Mouse (Mus musculus) hematopoietic stem cell, adult 5-6 weeks (primary cell): ENCODE data around the gene Psd. TPM values are rescaled to one million over a fixed set of nuclear protein-coding genes. Genes with fewer than 3 reads are reported as not detected.
A peak's percentile ranks its signal among the peaks of the same experiment; 100 is the strongest.

ENCODE experiments used
- ATAC-seq, 2 experiments: fragments of 125-278 bp in 1 of 2; replicated peaks in 1 of 2; 2 replicates each; pipeline ENCODE4 v1.8.0; 2016 to 2017; ENCODE audit warnings: inconsistent platforms in 2 of 2, mild to moderate bottlenecking in 2 of 2, moderate number of reproducible peaks in 2 of 2, low read depth in 1 of 2, moderate TSS enrichment in 1 of 2; ENCODE audit not compliant: low FRiP score in 2 of 2, poor library complexity in 2 of 2, severe bottlenecking in 2 of 2, insufficient read depth in 1 of 2, low TSS enrichment in 1 of 2
- total RNA-seq: library from RNA; stranded (forward); fragments of 172-1452, 232-1000 nt; gene quantifications from 2 replicates; pipeline ENCODE4 v1.2.3, GENCODE M21; 2017

Gene Psd
- total RNA-seq, result 1.3 and 2.4 TPM in 2 replicates

- no peak for ATAC-seq
Observed at GRCm38 (mm10) chr19:46326756-46327305, at the start of gene Psd. TSS of gene Psd (minus strand) at chr19:46327156.

DNA sequence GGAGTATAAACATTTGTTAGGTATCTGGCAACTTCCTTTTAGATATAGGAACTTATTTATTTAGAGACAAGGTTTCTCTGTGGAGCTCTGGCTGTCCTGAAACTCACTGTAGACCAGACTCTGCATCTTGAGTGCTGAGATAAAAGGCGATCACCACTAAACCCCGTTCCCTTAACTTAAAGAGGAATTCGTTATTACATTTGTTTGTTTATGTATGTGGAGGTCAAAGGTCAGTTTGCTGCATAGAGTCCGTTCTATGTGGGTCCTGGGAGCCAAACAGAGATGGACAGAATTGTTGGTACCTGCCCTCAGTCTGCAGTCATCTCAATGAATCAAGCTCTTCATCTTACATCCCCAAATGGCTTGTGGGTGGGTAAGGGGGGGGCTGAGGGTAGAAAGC lies 48.9 kb upstream of the Psd start:
- ATAC-seq, result no peak

DNA sequence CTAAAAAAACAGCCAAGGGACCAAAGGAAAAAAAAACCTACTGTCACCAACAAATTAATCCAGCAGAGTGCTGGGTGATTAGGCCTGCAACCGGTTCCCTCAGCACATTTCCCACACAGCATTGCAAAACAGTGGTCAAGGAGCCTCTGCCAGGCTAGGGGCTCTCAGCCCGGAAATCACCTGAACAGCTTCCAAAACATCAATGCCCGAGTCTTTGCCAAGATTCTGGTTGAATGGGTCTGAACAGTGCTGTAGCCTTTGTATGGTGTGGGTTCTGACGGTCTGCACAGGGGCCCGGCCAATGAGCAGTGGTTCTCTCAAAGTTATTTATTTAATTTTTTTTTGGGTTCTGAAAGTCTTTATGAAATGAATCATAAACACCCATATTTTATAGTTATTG lies 48.5 kb upstream of the Psd start:
- ATAC-seq, result no peak

- ATAC-seq, result peak in 1 of 2 experiments; percentile 32; a peak in 1 of 4 replicates
Observed at GRCm38 (mm10) chr19:46374477-46375088, 47.6 kb upstream of the Psd start.

GRCm38 (mm10) chr19:46369204-46369603 lies 42.2 kb upstream of the Psd start:
- ATAC-seq, result peak; percentile 81 to 89

- ATAC-seq, result no peak
Observed at GRCm38 (mm10) chr19:46367798-46368590, 41.0 kb upstream of the Psd start.

GRCm38 (mm10) chr19:46363294-46364009 lies 36.5 kb upstream of the Psd start:
- peak in 1 of 2 experiments; percentile 17; a peak in 1 of 4 replicates for ATAC-seq

- ATAC-seq, result no peak
Observed at GRCm38 (mm10) chr19:46362104-46362503, 35.1 kb upstream of the Psd start.

DNA sequence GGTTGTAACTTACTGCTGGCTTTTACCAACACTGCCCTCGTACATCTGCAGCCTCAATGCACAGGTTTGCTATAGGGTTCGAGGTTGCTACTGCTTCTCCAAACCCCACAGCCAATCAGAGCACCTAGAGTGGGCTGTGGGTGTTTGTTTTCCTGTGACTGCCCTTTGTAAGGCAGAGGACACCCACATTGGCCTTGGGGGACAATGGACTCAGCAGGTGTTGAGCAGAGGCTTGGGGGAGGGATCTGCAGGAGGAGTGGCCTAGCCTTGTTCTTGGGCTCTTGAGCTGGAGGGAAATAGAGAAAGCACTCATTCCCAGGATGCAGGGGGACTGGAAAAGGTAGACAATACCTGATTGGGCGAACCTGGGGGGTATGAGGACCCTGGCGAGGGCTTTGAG lies 31.4 kb upstream of the Psd start:
- peak; percentile 2 to 13; a peak in 2 of 4 replicates for ATAC-seq

DNA sequence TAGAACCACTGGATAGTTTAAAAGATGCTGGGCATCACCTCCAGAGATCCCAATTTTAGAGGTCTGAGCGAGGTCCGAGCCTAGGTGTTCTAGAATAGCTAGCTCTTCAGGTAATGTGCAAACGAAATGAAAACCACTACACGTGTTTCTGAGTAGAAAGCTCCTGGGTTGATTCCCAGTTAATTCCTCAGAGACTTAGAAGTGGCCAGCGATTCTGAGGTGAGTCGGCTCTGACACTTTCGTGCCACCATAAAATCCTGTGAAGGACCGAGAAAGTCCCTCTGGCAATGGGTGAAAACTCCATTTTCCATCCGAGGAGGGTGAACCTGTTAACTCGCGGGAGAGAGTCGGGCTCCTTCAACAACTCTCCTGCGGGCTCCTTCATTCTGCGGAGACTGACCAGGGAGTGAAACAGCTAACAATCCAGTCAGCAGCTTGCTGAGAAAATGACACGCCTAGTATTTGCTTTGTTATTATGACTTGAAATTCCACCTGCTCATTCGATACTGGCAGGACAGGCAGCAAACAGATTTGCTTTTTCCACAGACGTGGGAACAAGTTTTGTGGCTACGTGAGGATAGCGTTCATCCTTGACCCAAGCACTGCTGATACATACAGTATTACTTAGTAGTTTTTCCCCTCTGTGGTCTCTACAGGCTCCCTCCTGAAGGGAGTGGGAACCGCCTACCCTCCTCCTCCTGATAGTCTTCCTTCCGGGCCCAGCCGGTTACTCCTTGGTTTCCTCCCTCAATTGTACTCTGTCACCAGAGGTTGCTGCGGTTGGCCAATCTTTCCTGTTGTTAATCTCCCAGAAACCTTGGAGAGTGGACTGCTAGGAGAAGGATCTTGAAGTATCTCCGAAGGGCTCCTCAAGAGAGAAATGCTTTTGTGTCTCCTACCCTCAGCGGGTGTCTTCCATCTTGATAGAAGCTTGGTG lies 30.7 kb upstream of the Psd start:
- ATAC-seq, result peak; percentile 57 to 70; a peak in 3 of 4 replicates

GRCm38 (mm10) chr19:46356701-46357138 lies 29.8 kb upstream of the Psd start:
- ATAC-seq, result peak; percentile 73 to 91

- no peak for ATAC-seq
Observed at GRCm38 (mm10) chr19:46350168-46350932, 23.4 kb upstream of the Psd start, which contains the start of gene 2310034G01Rik. TSS of gene 2310034G01Rik (minus strand) at chr19:46350302.

DNA sequence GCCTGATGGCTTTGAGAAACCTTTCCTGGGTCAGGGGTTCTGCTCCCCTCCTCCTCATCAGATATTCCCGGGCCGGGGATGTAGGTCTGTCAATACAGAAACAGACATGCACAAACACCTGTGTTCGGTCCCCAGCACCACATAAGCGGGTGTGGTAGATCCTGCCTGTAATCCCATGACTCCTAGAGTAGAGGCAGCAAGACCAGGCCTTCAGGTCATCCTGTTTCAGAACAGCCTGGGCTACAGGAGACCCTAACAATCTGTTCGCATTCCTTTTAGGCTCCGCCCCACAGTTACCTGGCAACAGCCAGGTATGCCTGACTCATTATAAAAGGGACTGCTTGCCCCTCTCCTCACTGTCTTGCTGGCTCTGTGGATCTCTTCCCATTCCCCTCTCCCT lies 22.6 kb upstream of the Psd start:
- no peak for ATAC-seq

- ATAC-seq, result peak; percentile 17 to 68
Observed at GRCm38 (mm10) chr19:46348761-46349458, 22.0 kb upstream of the Psd start.

GRCm38 (mm10) chr19:46347936-46348668 lies 21.1 kb upstream of the Psd start:
- ATAC-seq, result no peak
